Mouse (Mus musculus) hindbrain, postnatal 0 days (tissue): ENCODE results near the gene Plxna2. TPM values are rescaled to one million over a fixed set of nuclear protein-coding genes. Genes with fewer than 3 reads are reported as not detected.
A peak's percentile ranks its signal among the peaks of the same experiment; 100 is the strongest.

Experiments used
- ATAC-seq: fragments of 200-750 bp; cut with Nextera tagmentation; 2 replicates; pipeline ENCODE4 v1.8.0; 2017; ENCODE audit warnings: mild to moderate bottlenecking, moderate TSS enrichment, moderate library complexity
- DNase-seq: peaks from one replicate; pipeline ENCODE4 v3.0.0-alpha.2; 2015; ENCODE audit warnings: low spot score
- H3K27ac ChIP-seq: fragments of 300-500 bp; sonication (generic); 2 replicates; pipeline ENCODE4 v1.5.1; 2014; ENCODE audit warnings: mild to moderate bottlenecking
- H3K27me3 ChIP-seq: fragments of 300-500 bp; sonication (generic); 2 replicates; pipeline ENCODE4 v1.6.1; 2014; ENCODE audit warnings: low read length, mixed read lengths; ENCODE audit not compliant: insufficient read depth
- H3K36me3 ChIP-seq: fragments of 300-500 bp; sonication (generic); 2 replicates; pipeline ENCODE4 v1.6.1; 2014; ENCODE audit warnings: low read length, mixed read lengths; ENCODE audit not compliant: insufficient read depth
- H3K4me1 ChIP-seq: fragments of 300-500 bp; sonication (generic); 2 replicates; pipeline ENCODE4 v1.6.1; 2014; ENCODE audit warnings: antibody characterized with exemption, low read length, mixed read lengths; ENCODE audit not compliant: insufficient read depth
- H3K4me2 ChIP-seq: fragments of 300-500 bp; sonication (generic); 2 replicates; pipeline ENCODE4 v1.6.1; 2014; ENCODE audit warnings: low read depth, mild to moderate bottlenecking, low read length, moderate library complexity, mixed read lengths
- H3K4me3 ChIP-seq: fragments of 300-500 bp; sonication (generic); 2 replicates; pipeline ENCODE4 v1.5.1; 2014; ENCODE audit warnings: low read length
- H3K9ac ChIP-seq: fragments of 300-500 bp; sonication (generic); replicated peaks from 2 replicates; pipeline ENCODE4 v1.6.1; 2014; ENCODE audit warnings: mild to moderate bottlenecking, low read length, moderate library complexity, mixed read lengths
- H3K9me3 ChIP-seq: fragments of 300-500 bp; sonication (generic); 2 replicates; pipeline ENCODE4 v1.6.1; 2016; ENCODE audit warnings: low read length, mixed read lengths
- CTCF ChIP-seq: IDR thresholded peaks from 2 replicates; pipeline ENCODE4 v1.5.1; 2016; ENCODE audit warnings: antibody characterized with exemption, control low read depth, low read depth
- WGBS: fragments of 180-500 bp; shearing (Covaris S2); extraction: QIAGEN DNeasy Blood & Tissue Kit; methylation state at CpG from one replicate; pipeline ENCODE4 v1.1.7; 2014; 5-methylcytosine and 5-hydroxymethylcytosine counted together
- polyA plus RNA-seq: library from polyadenylated mRNA; unstranded; fragments of >200 nt; fragmentation: Nextera tagmentation; extraction: Ambion mirVana; gene quantifications from 2 replicates; pipeline ENCODE4 v1.2.1, GENCODE M21; 2015
- total RNA-seq: library from RNA; depleted of rRNA; stranded (reverse); fragments of >200 nt; gene quantifications from 2 replicates; pipeline ENCODE4 v1.2.3, GENCODE M21; 2014

Plxna2 gene
- total and polyA plus RNA-seq, 2 experiments from 2014 or later: 11.7 to 48.2 TPM

DNA sequence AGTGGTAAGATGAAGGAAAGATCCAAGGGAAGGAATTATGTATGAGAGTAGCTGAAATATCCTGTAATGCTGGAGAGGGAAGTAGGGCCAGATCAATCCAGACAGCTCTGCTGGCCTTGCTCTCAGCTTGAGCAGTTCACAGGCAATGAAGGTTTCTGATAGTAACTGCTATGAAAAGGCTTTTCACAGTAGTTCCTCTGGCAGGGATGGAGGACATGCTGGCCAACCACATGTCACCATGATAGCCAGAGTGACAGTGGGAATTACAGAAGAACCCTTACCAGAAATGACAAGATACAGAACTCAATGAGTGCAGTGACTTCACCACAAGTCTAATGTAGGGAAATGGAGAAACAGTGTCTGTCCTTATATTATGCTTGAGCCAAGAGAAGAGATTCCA is 210.3 kb downstream of the Plxna2 start:
- no peak overlapping the region for H3K4me2 ChIP-seq
- no peak overlapping the region for H3K4me3 ChIP-seq
- DNase-seq: no peak
- no peaks in the 10 kb centered on the region for H3K9me3 ChIP-seq
- no peaks in the 10 kb centered on the region for H3K4me1 ChIP-seq
- H3K27me3 ChIP-seq: no peaks in the 10 kb centered on the region
- no peak for ATAC-seq
- no peak for TF ChIP-seq CTCF
- H3K9ac ChIP-seq: no peak overlapping the region
- H3K36me3 ChIP-seq: no peaks in the 10 kb centered on the region
- no peak overlapping the region for H3K27ac ChIP-seq

DNA sequence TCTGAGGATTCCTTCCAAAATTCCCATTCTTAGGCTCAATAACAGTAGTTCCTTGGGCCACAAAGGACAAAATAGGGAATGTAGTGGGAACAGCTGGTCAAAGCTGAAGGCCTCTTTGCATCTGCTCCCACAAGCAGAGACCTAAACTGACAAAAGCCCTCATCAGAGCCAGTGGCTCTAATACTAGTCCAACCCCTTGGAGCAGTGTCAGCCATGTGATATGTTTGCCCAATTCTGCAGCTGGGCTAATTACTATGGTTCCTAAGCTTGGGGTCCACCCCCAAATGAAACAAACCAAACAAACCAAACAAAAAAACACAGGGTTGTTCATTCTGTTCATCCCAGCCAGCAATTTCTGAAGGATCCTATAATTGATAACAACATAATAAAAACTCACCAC is 217.2 kb downstream of the Plxna2 start:
- no peak overlapping the region for H3K27ac ChIP-seq
- no peaks in the 10 kb centered on the region for H3K27me3 ChIP-seq
- no peaks in the 10 kb centered on the region for H3K9me3 ChIP-seq
- no peak for DNase-seq
- ATAC-seq: no peak
- H3K4me2 ChIP-seq: no peak overlapping the region
- TF ChIP-seq CTCF: no peak
- H3K36me3 ChIP-seq: no peaks in the 10 kb centered on the region
- no peak overlapping the region for H3K9ac ChIP-seq
- no peaks in the 10 kb centered on the region for H3K4me1 ChIP-seq
- no peak overlapping the region for H3K4me3 ChIP-seq

DNA sequence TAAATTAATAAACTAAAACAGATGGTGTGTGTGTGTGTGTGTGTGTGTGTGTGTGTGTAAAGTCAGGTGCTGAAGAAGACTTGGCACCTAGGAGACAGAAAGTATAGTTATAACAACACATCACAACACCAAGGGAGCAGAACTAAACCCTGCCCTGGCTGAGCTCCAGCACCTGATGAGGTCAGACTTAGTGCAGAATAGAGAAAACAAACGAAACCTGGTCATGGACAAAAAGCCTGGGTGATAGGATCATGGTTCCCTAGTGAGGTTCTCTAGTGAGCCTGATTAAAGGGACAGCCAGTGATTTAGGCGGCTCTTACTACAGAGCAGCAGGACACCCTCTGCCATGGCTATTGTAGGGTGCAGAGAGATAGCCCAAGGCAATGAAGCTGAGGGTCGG is 218.2 kb downstream of the Plxna2 start:
- H3K27me3 ChIP-seq: no peaks in the 10 kb centered on the region
- TF ChIP-seq CTCF: no peak
- DNase-seq: no peak

DNA sequence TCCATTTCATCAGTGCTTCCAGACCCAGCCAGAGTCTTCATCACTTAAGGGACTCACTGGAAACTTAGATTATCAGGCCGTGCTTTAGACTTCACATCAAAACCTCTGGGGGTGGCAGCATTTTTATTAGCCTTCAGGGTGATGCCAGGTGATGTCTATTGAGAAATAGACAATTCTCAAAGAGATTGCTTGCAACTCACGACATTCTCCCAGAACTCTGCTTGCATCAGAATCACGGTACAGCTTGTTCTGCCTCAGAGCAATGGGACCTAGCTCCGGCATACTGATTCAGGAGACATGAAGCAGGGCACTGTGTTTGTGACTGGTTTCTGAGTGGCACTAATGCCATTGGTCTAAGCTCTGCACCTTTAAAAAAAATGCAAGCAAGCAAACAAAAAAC is 218.7 kb downstream of the Plxna2 start:
- Histone ChIP-seq H3K4me3 (no peak overlapping the region), H3K27ac (no peak overlapping the region), H3K9ac (no peak overlapping the region), H3K27me3 (no peaks in the 10 kb centered on the region), H3K9me3 (no peaks in the 10 kb centered on the region), H3K4me2 (no peak overlapping the region), H3K36me3 (no peaks in the 10 kb centered on the region), H3K4me1 (no peaks in the 10 kb centered on the region)
- WGBS: 79% methylated on average over 4 of the region's 4 CpGs
- ATAC-seq (no peak), DNase-seq (no peak)
- TF ChIP-seq CTCF: no peak

More for the DNA sequence above, 218.2 kb downstream of the Plxna2 start:
- 70% methylated on average over 3 of the region's 3 CpGs for WGBS
- Histone ChIP-seq H3K4me1 (no peaks in the 10 kb centered on the region), H3K36me3 (no peaks in the 10 kb centered on the region), H3K4me2 (no peak overlapping the region), H3K4me3 (no peak overlapping the region), H3K9ac (no peak overlapping the region), H3K27ac (no peak overlapping the region), H3K9me3 (no peaks in the 10 kb centered on the region)
- no peak for ATAC-seq

DNA sequence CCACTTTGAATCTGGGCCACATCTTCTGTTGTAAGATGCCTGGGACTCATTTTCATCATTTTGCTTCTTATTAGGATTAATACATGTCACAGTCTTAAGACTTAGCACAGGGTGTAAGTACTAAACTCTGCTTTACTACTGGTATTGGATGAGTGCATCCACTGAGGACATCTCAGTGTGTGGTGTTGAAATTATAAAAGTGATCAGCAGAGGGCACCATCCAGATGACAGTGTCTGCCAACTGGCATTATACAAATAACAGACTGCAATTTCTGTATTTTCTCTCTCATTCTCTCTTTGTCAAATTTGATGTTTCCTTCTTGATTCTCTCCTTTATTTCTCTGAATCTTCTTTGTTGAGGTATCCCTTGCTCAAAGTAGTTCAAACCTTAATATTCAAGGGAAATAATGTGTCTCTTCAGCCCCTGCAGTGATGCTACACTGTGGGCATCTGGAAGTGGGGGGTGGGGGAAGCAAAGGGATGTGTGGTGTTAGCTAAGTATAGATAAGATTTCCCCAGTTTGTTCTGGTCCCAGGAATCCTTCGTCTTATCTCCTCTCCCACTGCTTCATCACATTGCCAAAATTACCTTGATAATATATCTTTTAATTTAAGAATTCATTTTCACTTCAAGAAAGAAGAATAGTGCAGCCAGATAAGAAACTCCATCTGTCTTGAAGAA is 221.4 kb downstream of the Plxna2 start:
- no peaks in the 10 kb centered on the region for H3K4me1 ChIP-seq
- H3K27me3 ChIP-seq: no peaks in the 10 kb centered on the region
- no peaks in the 10 kb centered on the region for H3K36me3 ChIP-seq
- peak; percentile 70 for TF ChIP-seq CTCF
- no peak overlapping the region for H3K4me2 ChIP-seq
- DNase-seq (peak; percentile 72), ATAC-seq (no peak)
- H3K9ac ChIP-seq: no peak overlapping the region
- H3K27ac ChIP-seq: no peak overlapping the region
- 50% methylated on average over 1 of the region's 1 CpGs for WGBS
- no peaks in the 10 kb centered on the region for H3K9me3 ChIP-seq
- no peak overlapping the region for H3K4me3 ChIP-seq

DNA sequence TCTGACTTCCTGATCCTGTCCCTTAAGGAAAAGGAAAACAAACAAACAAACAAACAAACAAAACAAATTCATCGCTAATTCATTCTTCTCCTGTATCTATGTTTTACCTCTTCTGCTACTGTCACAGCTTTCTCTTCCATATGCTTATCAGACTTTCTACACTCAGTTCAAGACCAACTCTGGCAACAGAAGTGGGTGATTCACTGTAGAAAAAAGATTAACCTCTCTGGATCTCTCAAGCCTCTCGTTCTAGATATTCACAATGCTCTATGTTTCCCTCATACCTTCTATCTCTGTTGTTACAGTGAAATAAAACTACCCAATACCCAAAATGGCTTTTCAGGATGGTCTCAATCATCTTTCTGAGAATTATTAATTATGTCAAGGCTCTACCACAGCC is 225.0 kb downstream of the Plxna2 start:
- H3K27me3 ChIP-seq: no peaks in the 10 kb centered on the region
- no peak for TF ChIP-seq CTCF
- no peak for ATAC-seq
- no peak overlapping the region for H3K4me2 ChIP-seq
- DNase-seq: no peak
- H3K4me1 ChIP-seq: no peaks in the 10 kb centered on the region
- H3K9ac ChIP-seq: no peak overlapping the region
- H3K27ac ChIP-seq: no peak overlapping the region
- H3K9me3 ChIP-seq: no peaks in the 10 kb centered on the region
- H3K4me3 ChIP-seq: no peak overlapping the region
- WGBS: 85% methylated on average over 2 of the region's 2 CpGs
- no peaks in the 10 kb centered on the region for H3K36me3 ChIP-seq

DNA sequence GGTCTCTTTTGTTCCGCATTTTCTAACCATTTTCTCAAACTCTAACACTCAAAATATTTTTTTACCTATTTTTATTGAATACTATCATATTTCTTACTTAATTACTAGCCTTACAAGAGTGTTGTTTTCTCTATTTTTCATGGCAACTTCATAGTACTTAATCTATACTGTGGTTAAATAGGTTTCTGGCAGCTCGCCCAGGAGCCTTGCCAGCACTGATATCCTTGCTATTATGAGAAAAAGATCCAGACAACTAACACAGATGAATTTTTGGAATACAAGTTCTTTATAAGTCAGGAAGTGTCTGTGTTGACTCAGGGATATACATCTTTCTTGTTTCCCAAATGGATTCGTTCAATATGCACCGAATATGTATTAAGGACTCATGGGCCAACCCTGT is 229.0 kb downstream of the Plxna2 start:
- DNase-seq: peak; percentile 10
- ATAC-seq: no peak
- H3K36me3 ChIP-seq: no peaks in the 10 kb centered on the region
- TF ChIP-seq CTCF: no peak
- no peak overlapping the region for H3K9ac ChIP-seq
- no peak overlapping the region for H3K27ac ChIP-seq
- H3K4me2 ChIP-seq: no peak overlapping the region
- no peaks in the 10 kb centered on the region for H3K4me1 ChIP-seq
- 89% methylated on average over 4 of the region's 4 CpGs for WGBS
- no peaks in the 10 kb centered on the region for H3K27me3 ChIP-seq
- H3K4me3 ChIP-seq: no peak overlapping the region
- H3K9me3 ChIP-seq: no peaks in the 10 kb centered on the region
